Mouse (Mus musculus): ENCODE measurements around the gene Fbxo10.

GRCm38 (mm10) chr4:45005452-45005851 is 79.0 kb downstream of the Fbxo10 start:
- no peak for TF ChIP-seq POLR2A (IDR thresholded peaks at IDR 0.05; ENCODE audit: insufficient read depth, low read depth, low read length)
- TF ChIP-seq CTCF (IDR thresholded peaks at IDR 0.05), result no peak
